Mouse (Mus musculus) T-cell, adult 2 months (primary cell): ENCODE results near the gene Tspyl1.
A peak's percentile ranks its signal among the peaks of the same experiment; 100 is the strongest.
"Not testable (repeated sequence)": the region's sequence is repeated elsewhere in the genome, so short reads cannot be mapped to it uniquely, and the experiment has no call there.

Experiments
- DNase-seq: peaks from one replicate; pipeline ENCODE4 v3.0.0; 2022; ENCODE audit warnings: low spot score

The Tspyl1 gene

GRCm38 (mm10) chr10:34281962-34282388, at the start of gene Tspyl1:
Tspyl1 (plus strand) TSS chr10:34282190.
- DNase-seq: peak; percentile 98

GRCm38 (mm10) chr10:34233418-34233817, 48.6 kb upstream of the Tspyl1 start:
- DNase-seq: no peak

- DNase-seq: peak; percentile 21
These were observed 47.9 kb upstream of the Tspyl1 start for GRCm38 (mm10) chr10:34233931-34234745.

- DNase-seq: peak; percentile 31
These were observed 46.6 kb upstream of the Tspyl1 start for GRCm38 (mm10) chr10:34235384-34235783.

GRCm38 (mm10) chr10:34236569-34236968, 45.4 kb upstream of the Tspyl1 start:
- no peak for DNase-seq

GRCm38 (mm10) chr10:34238536-34238935, 43.5 kb upstream of the Tspyl1 start:
- no peak for DNase-seq

- DNase-seq: no peak
These were observed 37.2 kb upstream of the Tspyl1 start for GRCm38 (mm10) chr10:34244745-34245144.

- no peak for DNase-seq
These were observed 35.9 kb upstream of the Tspyl1 start for GRCm38 (mm10) chr10:34246106-34246505.

- DNase-seq: no peak
These were observed 34.2 kb upstream of the Tspyl1 start for GRCm38 (mm10) chr10:34247757-34248156.

- no peak for DNase-seq
These were observed 32.4 kb upstream of the Tspyl1 start for GRCm38 (mm10) chr10:34249594-34249993.

GRCm38 (mm10) chr10:34252833-34253232, 29.2 kb upstream of the Tspyl1 start:
- DNase-seq: not testable (repeated sequence)

GRCm38 (mm10) chr10:34265106-34265505, 16.9 kb upstream of the Tspyl1 start:
- DNase-seq: no peak

- DNase-seq: no peak
These were observed 14.5 kb upstream of the Tspyl1 start for GRCm38 (mm10) chr10:34267312-34268070.

- DNase-seq: no peak
These were observed 10.3 kb upstream of the Tspyl1 start for GRCm38 (mm10) chr10:34271681-34272080.

- peak; percentile 54 for DNase-seq
These were observed 1.3 kb upstream of the Tspyl1 start for GRCm38 (mm10) chr10:34280591-34281175.

GRCm38 (mm10) chr10:34281211-34281961, 604 bp upstream of the Tspyl1 start:
- no peak for DNase-seq

- peak; percentile 22 for DNase-seq
These were observed 639 bp downstream of the Tspyl1 start for GRCm38 (mm10) chr10:34282420-34283238.

- no peak for DNase-seq
These were observed 14.9 kb downstream of the Tspyl1 start for GRCm38 (mm10) chr10:34296911-34297298.

GRCm38 (mm10) chr10:34297299-34297979, 15.4 kb downstream of the Tspyl1 start, which contains the start of gene Tspyl4:
Tspyl4 (plus strand) TSS chr10:34297442.
- peak; percentile 96 for DNase-seq

GRCm38 (mm10) chr10:34297980-34298753, 16.2 kb downstream of the Tspyl1 start:
- DNase-seq: no peak
